Mouse (Mus musculus) lung, postnatal 36 days (tissue): ENCODE results near the gene Polr3gl.

Experiments used
- DNase-seq: peaks from one replicate; pipeline ENCODE4 v3.0.0; 2022; ENCODE audit warnings: mixed read lengths

The Polr3gl gene

GRCm38 (mm10) chr3:96571336-96571735 lies 22.6 kb downstream of the Polr3gl start:
- no peak for DNase-seq

DNA sequence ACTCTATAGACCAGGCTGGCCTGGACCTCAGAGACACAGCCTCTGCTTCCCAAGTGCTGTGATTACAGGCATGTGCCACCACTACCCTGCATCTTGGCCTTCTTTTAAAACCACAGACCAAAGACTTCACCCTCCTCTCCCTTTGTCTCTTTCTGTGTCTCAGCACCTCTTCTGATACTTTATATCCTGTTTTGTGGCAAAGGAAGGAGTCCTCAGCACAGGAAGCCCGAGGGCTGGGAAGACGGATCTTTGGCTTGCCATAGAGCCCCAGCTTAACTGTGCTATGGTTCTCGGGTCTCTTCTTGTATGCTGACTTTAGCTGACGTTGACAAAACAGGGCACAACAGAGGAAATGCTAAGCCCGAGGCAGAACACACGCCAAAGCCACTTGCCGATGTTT lies 23.3 kb downstream of the Polr3gl start:
- no peak for DNase-seq

DNA sequence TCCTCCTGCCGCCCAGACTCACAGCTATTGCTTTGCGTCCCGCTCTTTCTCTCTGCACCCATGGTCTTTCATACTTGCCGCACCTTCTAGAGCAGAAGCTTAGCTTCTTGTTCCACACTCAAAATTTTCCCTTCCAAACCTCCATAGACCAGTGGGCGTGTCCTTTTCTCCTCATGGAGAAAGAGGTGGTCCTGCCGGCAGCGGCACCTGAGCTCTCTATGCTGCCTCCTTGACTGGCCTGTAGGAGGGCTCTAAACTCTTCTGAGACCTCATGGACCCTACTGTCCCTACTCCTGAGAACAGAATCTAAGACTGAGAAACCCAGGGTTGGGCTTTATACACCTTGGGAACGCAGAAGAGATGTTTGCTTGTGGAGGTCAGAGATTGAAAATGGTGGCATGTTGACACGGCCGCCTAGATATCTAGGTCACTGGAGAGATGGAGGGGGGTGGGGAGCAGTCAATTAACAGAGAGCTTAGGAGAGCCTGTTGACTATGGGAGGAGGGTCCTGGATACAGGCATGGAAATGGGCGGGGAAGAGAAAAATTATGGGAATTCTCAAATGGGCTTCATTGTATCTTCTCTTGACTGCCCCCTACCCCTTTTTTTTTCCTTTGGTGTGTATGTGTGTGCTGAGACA lies 23.9 kb downstream of the Polr3gl start:
- no peak for DNase-seq

- DNase-seq, result no peak
Measured at GRCm38 (mm10) chr3:96569506-96569905, 24.5 kb downstream of the Polr3gl start.

GRCm38 (mm10) chr3:96568605-96569004 lies 25.4 kb downstream of the Polr3gl start:
- peak; percentile 54 for DNase-seq

DNA sequence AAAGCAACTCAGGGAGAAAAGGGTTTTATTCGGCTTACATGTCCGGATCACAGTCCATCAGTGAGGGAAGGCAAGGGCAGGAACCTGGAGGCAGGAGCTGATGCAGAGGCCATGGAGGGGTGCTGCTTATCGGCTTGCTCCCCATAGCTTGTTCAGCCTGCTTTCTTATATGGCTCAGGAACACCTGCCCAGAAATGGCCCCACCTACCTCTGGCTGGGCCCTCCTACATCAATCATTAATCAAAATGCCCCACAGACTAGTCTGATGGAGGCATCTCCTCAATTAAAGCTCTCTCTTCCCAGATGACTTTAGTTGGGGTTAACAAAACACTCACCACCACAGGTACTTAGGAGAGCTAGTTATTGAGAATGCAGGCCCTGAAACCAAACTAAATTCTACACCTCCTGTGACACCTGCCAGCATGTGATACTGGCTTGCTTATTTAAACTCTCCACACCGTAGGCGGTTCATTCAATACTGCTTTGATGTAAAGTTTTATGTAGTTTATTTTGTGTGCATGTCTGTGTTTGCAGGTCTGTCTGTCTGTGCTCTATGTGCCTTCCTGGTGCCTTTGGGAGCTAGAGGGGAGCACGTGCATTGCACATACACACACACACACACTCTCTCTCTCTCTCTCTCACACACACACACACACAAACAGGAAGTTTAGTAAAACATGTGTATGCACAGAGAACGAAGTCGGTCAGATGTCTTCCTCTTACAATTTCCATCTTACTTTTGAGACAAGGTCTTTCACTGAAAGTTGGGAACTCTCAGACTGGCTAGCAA lies 27.1 kb downstream of the Polr3gl start:
- no peak for DNase-seq

DNA sequence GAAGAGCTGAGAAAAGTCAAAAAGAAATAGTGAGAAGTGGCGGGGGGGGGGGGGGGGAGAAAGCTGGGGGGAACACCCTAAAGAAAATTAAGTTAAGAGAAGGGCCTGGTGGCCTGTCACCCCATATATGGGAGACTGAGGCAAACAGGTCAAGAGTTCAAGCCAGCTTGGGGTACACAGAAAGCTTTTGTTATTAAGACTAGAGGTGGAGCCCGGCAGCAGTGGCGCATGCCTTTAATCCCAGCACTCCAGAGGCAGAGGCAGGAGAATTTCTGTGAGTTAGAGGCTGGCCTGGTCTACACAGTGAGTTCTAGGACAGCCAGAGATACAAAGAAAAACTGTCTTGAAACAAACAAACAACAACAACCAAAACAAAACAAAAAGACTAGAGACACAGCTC lies 28.9 kb downstream of the Polr3gl start:
- DNase-seq, result no peak

GRCm38 (mm10) chr3:96564633-96565032 lies 29.3 kb downstream of the Polr3gl start:
- DNase-seq, result peak; percentile 81

GRCm38 (mm10) chr3:96563911-96564632 lies 29.9 kb downstream of the Polr3gl start:
- peak; percentile 83 for DNase-seq

GRCm38 (mm10) chr3:96563267-96563666 lies 30.7 kb downstream of the Polr3gl start:
- DNase-seq, result peak; percentile 64

DNA sequence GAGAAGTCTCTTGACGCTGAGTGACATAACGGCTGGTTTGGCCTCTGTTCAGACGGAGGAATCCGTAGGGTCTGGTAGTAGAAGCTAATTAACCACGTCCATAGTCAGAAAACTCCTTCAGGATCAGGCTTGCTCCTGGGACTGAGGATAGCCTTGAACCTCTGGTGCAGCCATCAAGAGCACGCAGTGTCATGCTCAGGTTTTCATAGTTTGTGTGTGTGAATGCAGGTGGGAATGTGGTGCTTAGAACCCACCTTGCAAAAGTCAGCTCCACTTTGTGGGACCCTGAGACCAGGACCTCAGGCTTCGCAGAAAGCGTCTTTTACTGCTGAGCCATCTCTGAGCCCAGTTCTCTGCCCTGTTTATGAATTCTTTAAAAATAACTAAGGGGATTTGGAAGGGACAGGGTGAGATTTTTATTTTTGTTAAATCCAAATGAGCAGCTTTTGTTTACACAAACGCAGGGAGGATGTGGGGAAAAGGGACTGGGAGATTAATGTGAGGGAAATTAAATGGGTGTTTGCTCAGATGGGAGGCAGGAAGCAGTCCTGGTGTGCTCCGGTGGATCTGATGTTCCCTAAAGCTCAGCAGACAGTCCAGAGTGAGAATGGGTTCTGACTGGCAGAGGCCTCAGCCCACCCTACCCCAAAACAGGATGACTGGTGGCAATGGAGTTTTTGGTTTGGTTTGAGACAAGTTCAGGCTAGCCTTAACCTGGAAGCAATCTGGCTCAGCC lies 31.9 kb downstream of the Polr3gl start:
- peak; percentile 70 for DNase-seq

- DNase-seq, result peak; percentile 33
Measured at GRCm38 (mm10) chr3:96560881-96561668, 32.9 kb downstream of the Polr3gl start.

- peak; percentile 72 for DNase-seq
Measured at GRCm38 (mm10) chr3:96559911-96560850, 33.8 kb downstream of the Polr3gl start.

DNA sequence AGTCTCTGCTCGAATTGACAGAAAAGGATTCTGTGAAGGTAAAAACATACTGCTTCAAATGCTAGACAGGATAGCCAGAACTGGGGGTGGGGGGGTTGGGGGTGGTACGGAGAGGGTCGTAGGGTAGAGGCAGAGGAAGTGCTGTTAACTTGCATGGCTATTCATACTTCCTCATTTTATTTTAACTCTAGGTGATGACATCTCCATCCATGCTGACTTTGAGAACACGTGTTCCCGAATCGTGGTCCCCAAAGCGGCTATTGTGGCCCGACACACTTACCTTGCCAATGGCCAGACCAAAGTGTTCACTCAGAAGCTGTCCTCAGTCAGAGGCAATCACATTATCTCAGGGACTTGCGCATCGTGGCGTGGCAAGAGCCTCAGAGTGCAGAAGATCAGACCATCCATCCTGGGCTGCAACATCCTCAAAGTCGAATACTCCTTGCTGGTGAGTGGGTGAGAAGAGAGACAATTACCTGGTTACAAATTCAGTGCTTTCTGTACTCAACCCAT lies 34.5 kb downstream of the Polr3gl start:
- peak; percentile 53 for DNase-seq

DNA sequence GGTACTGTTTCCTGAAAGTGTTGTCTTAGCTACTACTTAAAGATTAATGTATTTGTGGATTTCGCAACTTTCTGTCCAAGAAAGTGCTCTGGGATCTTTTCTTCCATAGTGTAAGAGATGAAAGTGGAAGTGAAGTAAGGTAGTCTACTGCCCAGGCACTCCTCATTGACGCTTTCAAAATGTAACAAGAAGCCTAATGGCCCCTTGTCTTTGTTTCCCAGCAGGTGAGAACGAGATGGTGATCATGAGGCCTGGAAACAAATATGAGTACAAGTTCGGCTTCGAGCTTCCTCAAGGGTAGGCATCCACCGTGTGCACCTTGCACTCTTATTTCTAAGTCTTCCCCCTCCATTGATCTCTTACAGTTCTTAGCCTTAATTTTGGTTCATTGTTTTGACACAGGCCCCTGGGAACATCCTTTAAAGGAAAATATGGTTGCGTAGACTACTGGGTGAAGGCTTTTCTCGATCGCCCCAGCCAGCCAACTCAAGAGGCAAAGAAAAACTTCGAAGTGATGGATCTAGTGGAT lies 35.2 kb downstream of the Polr3gl start:
- DNase-seq, result peak; percentile 53

DNA sequence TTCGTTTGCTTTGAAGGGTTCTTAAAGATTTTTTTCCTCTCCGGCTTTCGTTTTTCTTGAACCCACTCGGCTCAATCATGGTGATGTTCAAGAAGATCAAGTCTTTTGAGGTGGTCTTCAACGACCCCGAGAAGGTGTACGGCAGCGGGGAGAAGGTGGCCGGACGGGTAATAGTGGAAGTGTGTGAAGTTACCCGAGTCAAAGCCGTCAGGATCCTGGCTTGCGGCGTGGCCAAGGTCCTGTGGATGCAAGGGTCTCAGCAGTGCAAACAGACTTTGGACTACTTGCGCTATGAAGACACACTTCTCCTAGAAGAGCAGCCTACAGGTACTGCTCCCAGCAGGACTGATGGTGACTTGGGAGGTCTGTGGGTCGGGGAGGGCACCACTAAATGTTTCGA lies 35.8 kb downstream of the Polr3gl start:
- DNase-seq, result peak; percentile 70

- peak; percentile 100 for DNase-seq
Measured at GRCm38 (mm10) chr3:96557694-96558093, 36.3 kb downstream of the Polr3gl start, which contains the start of gene Txnip. Gene Txnip, plus strand, starts transcription at chr3:96557957.

- DNase-seq, result peak; percentile 80
Measured at GRCm38 (mm10) chr3:96556651-96557635, 37.0 kb downstream of the Polr3gl start.

- no peak for DNase-seq
Measured at GRCm38 (mm10) chr3:96555999-96556614, 37.9 kb downstream of the Polr3gl start.
